Mouse (Mus musculus) heart, embryonic 12.5 days (tissue): Measurements from ENCODE around the gene Ccdc78. TPM values are rescaled to one million over a fixed set of nuclear protein-coding genes. Genes with fewer than 3 reads are reported as not detected.
A peak's percentile ranks its signal among the peaks of the same experiment; 100 is the strongest.

Experiments used
- ATAC-seq: fragments of 200-750 bp; cut with Nextera tagmentation; 2 replicates; pipeline ENCODE4 v1.8.0; 2017; ENCODE audit warnings: moderate TSS enrichment, moderate library complexity; ENCODE audit not compliant: insufficient number of reproducible peaks, low FRiP score
- H3K27ac ChIP-seq: fragments of 300-500 bp; sonication (generic); 2 replicates; pipeline ENCODE4 v1.5.1; 2016; ENCODE audit warnings: mild to moderate bottlenecking, moderate library complexity; ENCODE audit not compliant: poor library complexity, severe bottlenecking
- H3K27me3 ChIP-seq: fragments of 300-500 bp; sonication (generic); replicated peaks from 2 replicates; pipeline ENCODE4 v1.6.1; 2016; ENCODE audit warnings: mild to moderate bottlenecking, moderate library complexity
- H3K36me3 ChIP-seq: fragments of 300-500 bp; sonication (generic); 2 replicates; pipeline ENCODE4 v1.6.1; 2016; ENCODE audit warnings: mild to moderate bottlenecking, moderate library complexity
- H3K4me1 ChIP-seq: fragments of 300-500 bp; sonication (generic); replicated peaks from 2 replicates; pipeline ENCODE4 v1.6.1; 2016; ENCODE audit warnings: mild to moderate bottlenecking
- H3K4me2 ChIP-seq: fragments of 300-500 bp; sonication (generic); 2 replicates; pipeline ENCODE4 v1.6.1; 2016; ENCODE audit warnings: mild to moderate bottlenecking, moderate library complexity
- H3K4me3 ChIP-seq: fragments of 300-500 bp; sonication (generic); 2 replicates; pipeline ENCODE4 v1.5.1; 2016; ENCODE audit warnings: mild to moderate bottlenecking
- H3K9ac ChIP-seq: fragments of 300-500 bp; sonication (generic); 2 replicates; pipeline ENCODE4 v1.6.1; 2016; ENCODE audit warnings: mild to moderate bottlenecking, moderate library complexity
- H3K9me3 ChIP-seq: fragments of 300-500 bp; sonication (generic); replicated peaks from 2 replicates; pipeline ENCODE4 v1.6.1; 2016; ENCODE audit warnings: mild to moderate bottlenecking, moderate library complexity
- WGBS: fragments of 180-500 bp; shearing (Covaris S2); methylation state at CpG from one replicate; pipeline ENCODE4 v1.1.7; 2016; 5-methylcytosine and 5-hydroxymethylcytosine counted together
- polyA plus RNA-seq: library from polyadenylated mRNA; unstranded; fragments of >200 nt; fragmentation: Nextera tagmentation; extraction: Ambion mirVana; gene quantifications from 2 replicates; pipeline ENCODE4 v1.2.1, GENCODE M21; 2016

Gene Ccdc78
- polyA plus RNA-seq, 1 experiment from 2014 or later: 0.37 TPM

DNA sequence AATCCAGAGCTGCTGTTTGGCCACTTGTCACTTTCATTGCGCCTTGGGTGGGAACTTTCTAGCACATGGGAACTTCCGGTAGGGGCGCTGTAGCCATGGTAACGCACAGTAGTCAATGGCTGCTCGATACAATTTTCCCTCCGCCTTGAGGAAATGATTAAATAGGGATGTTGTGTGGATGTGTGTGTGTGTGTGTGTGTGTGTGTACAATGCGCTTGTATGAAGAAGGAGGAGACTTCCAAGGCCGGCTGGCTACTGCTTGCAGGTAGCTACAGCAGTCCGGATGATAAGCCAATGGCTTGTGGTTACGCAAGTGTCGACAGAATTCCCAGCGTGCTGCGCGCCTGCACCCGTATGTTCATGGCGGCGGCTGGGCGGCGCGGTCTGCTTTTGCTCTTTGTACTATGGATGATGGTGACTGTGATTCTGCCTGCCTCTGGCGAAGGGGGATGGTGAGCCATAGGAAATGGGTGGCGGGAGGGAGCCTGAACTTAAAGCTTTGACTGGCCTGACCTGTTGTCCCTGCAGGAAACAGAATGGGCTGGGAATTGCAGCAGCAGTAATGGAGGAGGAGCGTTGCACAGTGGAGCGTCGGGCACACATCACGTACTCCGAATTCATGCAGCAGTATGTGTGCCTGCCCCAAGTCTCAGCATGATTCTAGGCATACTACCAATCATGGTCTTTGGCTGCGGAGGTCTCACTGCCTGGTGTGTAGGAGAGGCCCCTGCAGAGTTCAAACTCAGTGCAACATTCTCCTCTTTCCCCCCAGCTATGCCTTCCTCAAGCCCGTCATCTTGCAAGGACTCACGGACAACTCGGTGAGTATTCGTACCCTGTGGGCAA, 42.6 kb downstream of the Ccdc78 start, which contains the start of gene Jmjd8:
Jmjd8 (plus strand) TSS at position 156 of the 846 bp plus-strand sequence.
- H3K4me1 ChIP-seq: peaks cover 68% of the 10 kb centered on the region
- H3K9ac ChIP-seq: peak within 1 kb of the TSS; percentile 82
- ATAC-seq: no peak
- H3K27me3 ChIP-seq: no peaks in the 10 kb centered on the region
- H3K4me3 ChIP-seq: peak within 1 kb of the TSS; percentile 67
- WGBS: 1% methylated on average over 32 of the region's 32 CpGs
- H3K36me3 ChIP-seq: peaks cover 52% of the 10 kb centered on the region
- H3K27ac ChIP-seq: peak within 1 kb of the TSS; percentile 90
- no peaks in the 10 kb centered on the region for H3K9me3 ChIP-seq
- H3K4me2 ChIP-seq: peak within 1 kb of the TSS; percentile 83

- Histone ChIP-seq H3K36me3 (peaks cover 52% of the 10 kb centered on the region), H3K4me1 (peaks cover 68% of the 10 kb centered on the region), H3K27ac (peak overlapping the region; percentile 90), H3K9ac (peak overlapping the region; percentile 82), H3K4me3 (peak overlapping the region; percentile 67), H3K4me2 (peak overlapping the region; percentile 83), H3K27me3 (no peaks in the 10 kb centered on the region), H3K9me3 (no peaks in the 10 kb centered on the region)
- ATAC-seq: no peak
- WGBS: 36% methylated on average over 8 of the region's 8 CpGs
Measured at GRCm38 (mm10) chr17:25829558-25830017, 43.2 kb downstream of the Ccdc78 start.

DNA sequence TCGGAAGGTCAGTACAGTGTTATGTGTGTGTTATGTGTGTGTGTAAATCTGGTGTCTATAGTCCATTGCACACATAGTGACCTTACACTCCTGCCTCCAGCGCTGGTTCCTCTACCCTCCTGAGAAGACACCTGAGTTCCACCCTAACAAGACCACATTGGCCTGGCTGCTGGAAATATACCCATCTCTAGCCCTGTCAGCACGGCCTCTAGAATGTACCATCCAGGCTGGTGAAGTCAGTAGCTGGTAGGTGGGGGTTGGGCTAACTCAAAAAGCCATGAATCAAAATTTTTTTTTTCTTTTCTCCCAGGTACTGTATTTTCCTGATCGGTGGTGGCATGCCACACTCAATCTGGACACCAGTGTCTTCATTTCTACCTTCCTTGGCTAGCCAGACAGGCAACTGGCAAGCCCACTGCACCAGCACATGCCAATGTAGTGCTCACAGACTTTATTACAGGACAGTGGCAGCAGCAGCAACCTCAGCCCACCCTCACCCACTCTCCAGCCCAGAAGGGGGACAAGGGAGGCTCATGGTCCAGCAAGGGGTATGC, 43.9 kb downstream of the Ccdc78 start:
- H3K4me2 ChIP-seq: peak overlapping the region; percentile 94
- H3K4me1 ChIP-seq: peaks cover 68% of the 10 kb centered on the region
- no peaks in the 10 kb centered on the region for H3K9me3 ChIP-seq
- 78% methylated on average over 4 of the region's 4 CpGs for WGBS
- no peak for ATAC-seq
- peaks cover 58% of the 10 kb centered on the region for H3K36me3 ChIP-seq
- H3K4me3 ChIP-seq: peak overlapping the region; percentile 67; the same call in 1 of the 2 replicates
- no peaks in the 10 kb centered on the region for H3K27me3 ChIP-seq
- no peak overlapping the region for H3K27ac ChIP-seq
- H3K9ac ChIP-seq: peak overlapping the region; percentile 82; the same call in 1 of the 2 replicates

DNA sequence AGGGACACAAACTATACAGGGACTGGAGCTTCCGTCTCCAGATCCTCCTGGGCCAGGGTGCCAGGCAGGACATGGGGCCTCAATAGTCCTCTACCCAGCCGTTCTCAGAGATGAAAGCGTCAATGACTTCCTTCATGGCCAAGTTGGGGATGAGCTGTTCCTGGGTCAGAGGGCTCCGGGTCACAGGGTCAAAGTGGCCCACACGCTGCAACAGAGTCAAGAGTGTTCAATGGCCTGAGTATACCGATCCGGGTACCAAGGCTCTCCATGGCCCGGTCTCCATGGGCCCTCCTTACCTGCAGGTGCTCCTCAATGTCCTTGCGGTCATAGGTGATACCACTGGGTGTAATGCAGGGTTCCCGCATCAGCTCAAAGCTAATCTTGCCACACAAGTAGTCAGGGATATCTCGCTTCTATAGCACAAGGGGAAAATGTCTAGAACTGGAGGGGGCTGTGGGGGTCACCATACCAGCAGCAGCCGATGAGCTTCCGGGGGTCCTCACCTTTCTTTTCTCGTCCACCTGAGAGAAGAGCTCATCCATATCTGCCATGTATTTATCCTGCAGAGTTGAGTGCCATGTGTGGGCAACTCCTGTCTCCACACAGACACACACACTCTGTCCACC, 44.5 kb downstream of the Ccdc78 start:
- peak overlapping the region; percentile 92; the same call in 1 of the 2 replicates for H3K9ac ChIP-seq
- 89% methylated on average over 14 of the region's 14 CpGs for WGBS
- H3K4me2 ChIP-seq: peak overlapping the region; percentile 94
- H3K9me3 ChIP-seq: no peaks in the 10 kb centered on the region
- H3K27me3 ChIP-seq: no peaks in the 10 kb centered on the region
- ATAC-seq: no peak
- H3K36me3 ChIP-seq: peaks cover 58% of the 10 kb centered on the region
- H3K4me3 ChIP-seq: peak overlapping the region; percentile 71
- H3K27ac ChIP-seq: no peak overlapping the region
- H3K4me1 ChIP-seq: peaks cover 70% of the 10 kb centered on the region

- H3K27me3 ChIP-seq: no peaks in the 10 kb centered on the region
- peaks cover 51% of the 10 kb centered on the region for H3K36me3 ChIP-seq
- no peak for ATAC-seq
- peak overlapping the region; percentile 71 for H3K4me3 ChIP-seq
- H3K9me3 ChIP-seq: no peaks in the 10 kb centered on the region
- peaks cover 75% of the 10 kb centered on the region for H3K4me1 ChIP-seq
- H3K27ac ChIP-seq: peak overlapping the region; percentile 98
- peak overlapping the region; percentile 94 for H3K4me2 ChIP-seq
- peak overlapping the region; percentile 92 for H3K9ac ChIP-seq
- WGBS: 48% methylated on average over 21 of the region's 21 CpGs
Measured at GRCm38 (mm10) chr17:25831451-25832281, 45.3 kb downstream of the Ccdc78 start.

DNA sequence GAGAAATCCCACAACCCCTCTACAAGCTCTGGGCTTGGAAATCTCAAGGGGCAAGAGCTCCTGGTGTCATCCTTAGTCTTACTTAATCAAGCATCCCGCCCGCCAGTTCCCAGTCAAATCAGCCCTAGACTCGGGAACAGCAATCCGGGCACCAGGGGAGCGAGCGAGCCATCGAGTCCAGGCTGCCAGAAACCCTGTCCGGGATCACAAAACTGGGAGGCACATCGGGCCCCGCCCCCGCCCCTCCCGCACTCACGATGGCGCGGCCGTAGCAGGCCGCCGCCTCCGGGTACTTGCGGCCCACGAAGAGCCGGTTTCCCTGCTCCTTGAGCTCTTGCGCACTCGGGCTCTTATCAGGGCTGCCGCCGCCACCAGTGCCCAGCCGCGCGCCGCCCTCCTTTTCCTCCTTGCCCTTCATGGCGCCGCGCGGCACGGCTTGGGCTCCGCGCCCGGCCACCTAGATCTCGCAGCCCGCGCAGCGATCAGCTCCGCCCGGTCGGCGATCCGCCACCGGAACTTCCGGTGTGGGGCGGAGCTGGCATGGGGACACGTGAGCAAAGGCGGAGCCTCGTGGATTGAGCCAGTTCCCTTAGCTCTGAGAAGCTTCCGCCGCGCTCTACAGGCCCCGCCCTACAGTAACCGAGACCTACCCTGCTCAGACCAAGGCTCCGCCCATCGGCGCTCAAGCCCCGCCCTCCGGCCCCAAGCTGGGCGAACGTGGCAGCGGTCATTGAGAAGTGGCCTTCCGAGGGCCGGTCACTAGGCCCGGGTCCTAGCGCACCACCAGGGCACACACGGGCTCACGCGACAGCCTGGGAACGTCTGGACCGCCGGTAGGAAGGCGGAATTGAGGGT, 46.3 kb downstream of the Ccdc78 start:
- Histone ChIP-seq H3K4me2 (peak overlapping the region; percentile 94), H3K4me1 (peaks cover 75% of the 10 kb centered on the region), H3K27me3 (no peaks in the 10 kb centered on the region), H3K27ac (peak overlapping the region; percentile 98), H3K36me3 (peaks cover 42% of the 10 kb centered on the region), H3K9ac (peak overlapping the region; percentile 92), H3K9me3 (no peaks in the 10 kb centered on the region), H3K4me3 (peak overlapping the region; percentile 71)
- ATAC-seq: peak; percentile 92
- under 1% methylated on average over 76 of the region's 77 CpGs for WGBS

GRCm38 (mm10) chr17:25833291-25833663, 46.9 kb downstream of the Ccdc78 start, which contains the start of gene Stub1:
TSS of gene Stub1 (minus strand) at chr17:25833404.
- Histone ChIP-seq H3K27ac (peak within 1 kb of the TSS; percentile 98), H3K4me2 (peak within 1 kb of the TSS; percentile 94), H3K9me3 (no peaks in the 10 kb centered on the region), H3K4me1 (peaks cover 78% of the 10 kb centered on the region), H3K9ac (peak within 1 kb of the TSS; percentile 92), H3K4me3 (peak within 1 kb of the TSS; percentile 71), H3K36me3 (peaks cover 43% of the 10 kb centered on the region), H3K27me3 (no peaks in the 10 kb centered on the region)
- peak; percentile 83 for ATAC-seq
- under 1% methylated on average over 24 of the region's 24 CpGs for WGBS

GRCm38 (mm10) chr17:25833961-25834594, 47.7 kb downstream of the Ccdc78 start:
- Histone ChIP-seq H3K27ac (peak overlapping the region; percentile 98), H3K36me3 (peaks cover 49% of the 10 kb centered on the region), H3K9ac (peak overlapping the region; percentile 81), H3K27me3 (no peaks in the 10 kb centered on the region), H3K4me2 (peak overlapping the region; percentile 94), H3K4me3 (peak overlapping the region; percentile 71), H3K4me1 (peaks cover 76% of the 10 kb centered on the region), H3K9me3 (no peaks in the 10 kb centered on the region)
- 31% methylated on average over 6 of the region's 6 CpGs for WGBS
- ATAC-seq: no peak

GRCm38 (mm10) chr17:25834595-25835222, 48.3 kb downstream of the Ccdc78 start:
- Histone ChIP-seq H3K4me3 (peak overlapping the region; percentile 71), H3K9me3 (no peaks in the 10 kb centered on the region), H3K27ac (peak overlapping the region; percentile 98), H3K4me2 (peak overlapping the region; percentile 94), H3K27me3 (no peaks in the 10 kb centered on the region), H3K9ac (peak overlapping the region; percentile 81), H3K36me3 (peaks cover 53% of the 10 kb centered on the region), H3K4me1 (peaks cover 73% of the 10 kb centered on the region)
- 90% methylated on average over 12 of the region's 12 CpGs for WGBS
- ATAC-seq: no peak
